Mouse (Mus musculus): ENCODE results near the gene Rprm.

GRCm38 (mm10) chr2:54062421-54062820 lies 22.9 kb downstream of the Rprm start:
- TF ChIP-seq CTCF (IDR thresholded peaks at IDR 0.05) = no peak
- TF ChIP-seq EP300 (IDR thresholded peaks at IDR 0.05) = no peak
